Mouse (Mus musculus): ENCODE measurements around the gene Ccdc58. TPM values are rescaled to one million over a fixed set of nuclear protein-coding genes. Genes with fewer than 3 reads are reported as not detected.
"Not testable (repeated sequence)": the region's sequence is repeated elsewhere in the genome, so short reads cannot be mapped to it uniquely, and the experiment has no call there.

Ccdc58 gene
- total RNA-seq (2021) = 10 to 100 TPM; 25.4 to 30.2 TPM
- long read RNA-seq, experiment 1, transcript Ccdc58-203 (5 exons, 1,073 nt) = major isoform, 6 of 6 reads
- long read RNA-seq, experiment 1, partial matches to known transcripts = 0 of 6 reads
- long read RNA-seq, experiment 1, other reads (novel, unspliced or antisense) = 0 of 6 reads
- long read RNA-seq, experiment 2, transcript Ccdc58-203 (5 exons, 1,073 nt) = major isoform, 11 of 13 reads
- long read RNA-seq, experiment 2, partial matches to known transcripts = 0 of 13 reads
- long read RNA-seq, experiment 2, other reads (novel, unspliced or antisense) = 2 of 13 reads

DNA sequence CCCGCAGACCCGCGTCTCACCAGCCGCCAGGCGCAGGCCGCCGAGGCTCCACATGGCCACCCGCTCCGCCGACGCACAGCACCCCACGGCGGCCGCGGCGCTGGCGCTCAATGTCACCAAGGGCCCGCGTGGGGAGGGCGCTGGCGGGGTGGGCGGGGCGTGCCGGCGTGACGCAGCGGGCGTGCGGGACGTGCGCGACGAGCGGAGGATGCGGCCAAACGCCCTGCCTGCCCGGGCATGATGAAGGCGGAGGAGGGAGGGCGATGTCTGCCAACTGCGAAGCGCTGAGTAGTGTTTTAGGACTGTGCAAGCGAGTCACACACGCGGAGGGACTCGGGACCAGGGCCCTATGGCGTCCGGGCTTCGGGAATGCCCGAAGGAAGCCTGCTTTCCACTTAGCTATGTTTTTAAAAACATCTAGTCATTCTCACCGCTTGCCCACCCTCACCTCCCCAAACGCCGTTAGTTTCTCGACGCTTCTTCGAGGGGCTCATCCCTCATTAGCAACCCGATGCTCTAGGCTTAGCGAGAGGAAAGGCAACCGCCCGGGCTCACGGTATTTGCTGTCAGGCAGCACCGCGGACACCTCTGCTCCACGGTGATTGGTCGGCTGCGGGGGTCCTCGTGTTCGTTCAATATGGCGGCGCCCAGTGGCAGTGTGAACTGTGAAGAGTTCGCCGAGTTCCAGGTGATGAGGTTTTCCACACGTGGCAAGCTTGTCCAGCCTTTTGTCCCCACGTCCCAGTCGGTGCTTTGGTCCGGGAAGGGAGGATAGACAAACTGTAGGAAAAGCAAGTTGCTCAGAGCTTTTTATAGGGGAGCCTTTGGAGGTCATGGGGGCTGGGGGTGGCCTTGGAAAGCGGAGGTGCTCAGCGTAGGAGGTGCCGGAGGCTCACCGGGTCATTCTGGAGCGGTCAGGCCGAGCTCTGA lies at the start of gene Ccdc58, which contains the start of gene Fam162a:
TSS of gene Ccdc58 (plus strand) at position 236 of the 930 bp plus-strand sequence.
TSS of gene Fam162a (minus strand) at position 145 of the 930 bp plus-strand sequence.
- peak; percentile 93 for DNase-seq (ENCODE audit: low spot score)

DNA sequence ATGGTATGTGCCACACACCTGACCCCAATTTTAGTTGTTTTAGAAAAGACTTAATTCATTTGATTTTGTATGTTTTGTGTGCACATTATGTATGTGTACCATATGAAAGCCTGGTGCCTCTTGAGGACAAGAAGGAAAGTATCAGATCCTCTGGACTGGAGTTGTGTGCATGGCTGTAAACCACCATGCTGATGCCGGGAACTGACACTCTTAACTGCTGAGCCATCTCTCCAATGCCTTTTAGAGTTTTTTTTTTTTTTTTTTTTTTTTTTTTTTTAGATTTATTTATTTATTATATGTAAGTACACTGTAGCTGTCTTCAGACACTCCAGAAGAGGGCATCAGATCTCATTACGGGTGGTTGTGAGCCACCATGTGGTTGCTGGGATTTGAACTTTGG lies 43.4 kb upstream of the Ccdc58 start:
- not testable (repeated sequence) for DNase-seq (ENCODE audit: low spot score)

DNA sequence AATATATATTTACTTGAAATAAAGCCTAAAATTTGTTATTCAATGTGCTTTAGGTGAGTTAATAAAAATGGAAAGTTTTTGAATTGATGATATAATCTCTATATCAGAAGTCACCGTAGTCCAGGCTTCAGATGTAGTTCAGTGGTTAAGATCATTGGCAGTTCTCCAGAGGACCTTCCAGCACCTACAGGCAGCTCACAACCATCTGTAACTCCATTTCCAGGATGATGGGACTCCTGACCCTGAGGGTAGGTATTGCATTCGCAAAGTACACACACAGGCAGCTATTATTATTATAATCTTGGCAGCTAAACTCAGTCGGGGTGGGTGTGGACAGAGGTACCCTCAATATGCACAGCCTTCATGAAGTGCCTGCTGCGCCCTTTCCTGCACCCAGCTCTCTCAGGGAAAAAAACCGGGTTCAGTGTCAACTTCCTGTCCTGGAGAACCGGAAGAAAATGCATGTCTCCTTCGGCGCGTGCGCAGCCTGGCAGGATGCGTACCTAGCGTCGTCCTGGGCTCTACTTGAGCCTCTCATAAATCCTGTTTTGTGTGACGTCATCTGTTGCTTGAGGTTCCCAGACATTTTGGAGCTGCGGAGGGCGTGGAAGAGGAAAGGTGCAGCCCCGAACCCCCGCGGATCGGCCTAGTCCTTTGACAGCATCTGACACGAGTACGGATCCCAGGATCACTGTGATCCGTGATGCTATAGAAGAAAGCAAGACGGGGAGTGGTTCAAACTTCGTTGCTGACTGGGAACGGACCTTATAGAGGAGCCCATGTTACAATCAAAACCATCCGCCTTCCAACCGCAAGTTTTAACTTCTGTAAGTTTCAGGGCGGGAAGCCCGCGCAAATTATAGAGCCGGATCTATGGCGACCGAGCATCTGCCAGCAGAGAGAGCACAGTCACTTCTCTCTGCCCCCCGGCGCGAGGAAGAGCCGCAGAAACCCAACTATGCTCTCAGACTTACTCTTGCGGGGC lies 30.6 kb upstream of the Ccdc58 start, which contains the start of gene Wdr5b:
TSS of gene Wdr5b (plus strand) at position 551 of the 985 bp plus-strand sequence.
- peak; percentile 92 for DNase-seq (ENCODE audit: low spot score)

DNA sequence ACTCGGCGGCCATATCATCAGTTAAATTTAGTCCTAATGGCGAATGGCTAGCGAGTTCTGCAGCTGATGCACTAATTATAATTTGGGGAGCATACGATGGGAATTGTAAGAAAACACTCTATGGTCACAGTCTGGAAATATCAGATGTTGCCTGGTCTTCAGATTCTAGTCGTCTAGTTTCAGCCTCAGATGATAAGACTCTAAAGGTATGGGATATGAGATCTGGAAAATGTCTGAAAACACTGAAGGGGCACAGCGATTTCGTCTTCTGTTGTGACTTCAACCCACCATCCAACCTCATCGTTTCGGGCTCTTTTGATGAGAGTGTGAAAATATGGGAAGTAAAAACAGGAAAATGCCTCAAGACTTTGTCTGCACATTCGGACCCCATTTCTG lies 29.9 kb upstream of the Ccdc58 start:
- no peak for DNase-seq (ENCODE audit: low spot score)

DNA sequence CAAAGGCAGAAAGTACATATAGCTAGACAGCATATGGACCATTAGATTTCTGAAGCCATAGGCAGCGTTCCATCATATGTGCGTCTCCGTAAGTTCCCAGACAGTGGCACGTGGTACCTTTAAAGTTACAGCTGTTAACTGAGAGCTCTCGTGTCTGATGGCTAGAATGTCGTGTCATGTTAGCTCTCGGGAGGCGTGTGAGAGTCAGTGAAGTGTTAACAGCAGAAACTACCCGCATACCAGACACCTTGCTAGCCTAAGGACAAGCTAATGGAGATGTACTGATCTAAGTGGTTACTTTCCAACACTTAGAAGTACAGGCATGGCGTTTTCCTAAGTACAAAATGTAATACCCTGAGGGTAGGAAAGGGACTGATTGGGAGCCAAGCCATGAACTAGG lies 28.4 kb upstream of the Ccdc58 start:
- DNase-seq (ENCODE audit: low spot score) = no peak

DNA sequence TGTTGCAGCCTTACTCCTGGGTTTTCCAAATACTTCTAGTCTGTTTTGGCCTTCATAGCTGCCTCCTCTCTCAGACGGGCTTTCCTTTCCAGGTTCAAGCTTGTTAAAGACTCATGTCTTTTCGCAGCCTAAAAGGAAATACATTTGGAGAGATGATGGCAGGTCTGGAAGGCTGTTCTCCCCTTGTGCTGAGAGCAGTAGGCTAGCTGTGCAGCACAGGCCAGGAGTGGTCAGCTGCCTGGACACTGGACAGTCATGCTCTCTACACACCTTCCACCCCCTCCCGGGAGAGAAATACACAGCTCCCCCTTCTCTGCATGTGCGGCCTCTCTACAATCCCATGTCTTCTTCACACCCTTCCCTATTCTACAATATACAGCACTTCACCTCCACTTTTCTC lies 27.5 kb upstream of the Ccdc58 start:
- DNase-seq (ENCODE audit: low spot score) = no peak

DNA sequence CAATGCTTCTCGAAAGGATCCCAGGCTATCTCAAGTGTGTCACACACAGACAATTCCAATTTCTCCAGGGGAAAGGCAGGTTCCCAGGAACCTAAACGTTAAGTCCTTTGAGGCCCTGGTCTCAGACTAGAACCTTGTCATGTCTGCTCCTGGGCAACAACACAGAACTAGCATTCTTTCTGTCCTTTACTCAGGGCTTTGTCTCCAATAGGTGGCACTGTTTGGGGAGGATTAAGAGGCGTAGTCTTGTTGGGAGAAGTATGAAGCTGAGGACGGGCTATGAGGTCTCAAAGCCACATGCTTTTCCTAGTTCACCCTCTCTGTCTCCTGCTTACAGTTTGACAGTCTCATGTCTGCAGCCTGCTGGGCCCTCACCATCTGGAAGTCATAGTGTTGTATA lies 23.9 kb upstream of the Ccdc58 start:
- DNase-seq (ENCODE audit: low spot score) = no peak

DNA sequence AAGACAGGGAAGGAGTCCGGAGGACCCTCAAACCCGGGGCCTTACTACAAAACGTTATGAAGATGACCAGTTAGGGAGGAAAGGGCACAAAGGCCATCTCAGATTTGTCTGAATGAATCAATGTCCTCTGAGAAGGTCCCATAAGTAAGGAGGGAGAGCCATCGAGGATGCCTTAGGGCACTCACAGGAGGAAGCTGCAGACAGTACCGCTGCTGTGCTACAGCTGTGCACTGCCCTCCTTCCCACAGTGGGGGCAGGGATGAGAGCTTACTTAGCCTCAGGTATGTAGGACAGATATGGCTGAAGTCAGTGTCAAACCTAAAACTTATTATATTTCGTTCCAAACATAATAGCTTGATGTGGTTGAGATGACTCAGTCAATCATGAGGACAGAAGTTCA lies 20.0 kb upstream of the Ccdc58 start:
- DNase-seq (ENCODE audit: low spot score) = no peak

DNA sequence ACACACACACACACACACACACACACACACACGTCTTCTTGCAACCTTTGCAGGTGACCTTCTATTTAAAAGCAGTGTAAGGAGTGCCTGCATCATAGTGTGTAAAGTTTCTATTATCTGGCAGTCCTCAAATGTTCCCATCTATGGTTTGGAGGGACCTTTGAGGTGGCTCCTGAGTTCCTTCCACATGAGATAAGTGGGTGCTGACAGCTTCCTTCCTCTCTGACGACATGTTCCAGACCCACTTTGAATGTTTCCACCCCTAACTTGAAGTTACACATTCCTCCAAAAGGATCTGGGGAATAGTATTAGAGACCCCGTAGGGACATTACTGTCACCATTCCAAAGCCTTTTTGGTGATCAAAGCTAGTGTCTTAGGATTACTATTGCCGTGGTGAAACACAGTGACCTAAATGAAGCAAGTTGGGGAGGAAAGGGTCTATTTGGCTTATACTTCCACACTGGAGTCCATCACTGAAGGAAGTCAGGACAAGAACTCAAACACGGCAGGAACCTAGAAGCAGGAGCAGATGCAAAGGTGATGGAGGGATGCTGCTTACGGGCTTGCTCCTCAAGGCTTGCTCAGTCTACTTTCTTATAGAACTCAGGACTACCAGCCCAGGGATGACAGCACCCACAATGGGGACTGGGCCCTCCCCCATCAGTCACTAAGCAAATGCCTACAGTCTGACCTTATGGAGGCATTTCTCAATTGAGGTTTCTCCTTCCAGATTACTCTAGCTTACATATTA lies 17.8 kb upstream of the Ccdc58 start:
- DNase-seq (ENCODE audit: low spot score) = no peak

DNA sequence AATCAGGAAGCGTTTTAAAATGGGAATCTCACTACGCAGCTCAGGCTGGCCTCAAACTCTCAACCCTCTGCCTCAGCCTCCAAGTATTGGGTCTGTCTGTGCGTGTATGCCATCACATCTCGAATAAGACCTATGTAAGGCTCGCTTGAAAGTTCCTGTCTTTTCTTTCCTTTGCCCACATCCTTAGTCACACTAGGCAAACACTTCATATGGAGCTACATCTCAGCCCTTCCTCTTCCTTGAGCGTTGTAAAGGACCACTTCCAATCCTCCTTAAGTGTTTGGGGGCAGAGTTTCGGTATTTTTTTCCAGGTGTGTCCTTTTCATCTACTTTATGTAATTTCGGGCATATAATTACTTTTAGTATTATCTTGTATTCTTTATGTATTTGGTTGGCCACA lies 16.6 kb upstream of the Ccdc58 start:
- no peak for DNase-seq (ENCODE audit: low spot score)

DNA sequence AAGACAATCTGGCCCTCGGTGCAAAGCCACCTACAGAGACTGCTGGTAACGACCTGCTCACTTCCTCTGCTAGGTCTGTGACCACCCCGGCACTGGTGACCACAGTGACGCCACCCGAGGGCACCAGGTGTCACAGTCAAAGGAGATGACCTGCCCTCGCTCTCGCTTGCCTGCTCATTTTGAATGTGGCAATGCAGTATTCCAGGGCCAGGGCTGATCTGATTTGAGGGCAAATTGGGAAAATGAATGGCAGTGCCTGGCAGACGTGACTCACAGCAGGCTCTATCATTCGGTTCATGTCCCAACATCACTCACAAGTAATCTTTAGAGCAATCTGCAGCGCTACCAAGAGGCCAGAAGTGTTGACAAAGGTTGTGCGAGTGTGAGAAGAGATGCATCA lies 15.1 kb upstream of the Ccdc58 start:
- no peak for DNase-seq (ENCODE audit: low spot score)

DNA sequence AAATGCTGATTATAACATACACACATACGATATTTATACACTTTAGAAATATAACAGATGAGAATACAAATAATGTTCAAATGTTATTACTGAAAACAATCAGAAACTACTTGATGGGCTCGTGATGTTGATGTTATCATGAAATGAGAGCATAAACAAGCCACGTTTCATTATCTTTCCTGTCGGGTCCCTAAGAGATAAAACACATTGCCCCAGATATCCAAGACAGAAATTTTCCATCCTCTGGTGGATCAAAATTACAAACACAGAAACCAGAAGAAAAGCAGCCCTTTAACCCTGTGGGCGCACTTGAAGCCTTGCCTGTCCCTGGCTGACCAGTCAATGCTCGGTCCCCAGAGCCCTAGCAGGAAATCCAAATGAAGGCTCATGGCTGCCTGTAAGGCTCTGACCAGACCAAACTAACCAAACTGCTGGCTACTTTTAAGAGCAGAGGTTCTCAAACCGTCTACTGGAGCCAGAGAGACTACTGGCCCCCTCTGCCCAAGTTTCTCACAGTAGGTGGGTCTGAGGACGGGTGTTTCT lies 13.5 kb upstream of the Ccdc58 start:
- DNase-seq (ENCODE audit: low spot score) = no peak

DNA sequence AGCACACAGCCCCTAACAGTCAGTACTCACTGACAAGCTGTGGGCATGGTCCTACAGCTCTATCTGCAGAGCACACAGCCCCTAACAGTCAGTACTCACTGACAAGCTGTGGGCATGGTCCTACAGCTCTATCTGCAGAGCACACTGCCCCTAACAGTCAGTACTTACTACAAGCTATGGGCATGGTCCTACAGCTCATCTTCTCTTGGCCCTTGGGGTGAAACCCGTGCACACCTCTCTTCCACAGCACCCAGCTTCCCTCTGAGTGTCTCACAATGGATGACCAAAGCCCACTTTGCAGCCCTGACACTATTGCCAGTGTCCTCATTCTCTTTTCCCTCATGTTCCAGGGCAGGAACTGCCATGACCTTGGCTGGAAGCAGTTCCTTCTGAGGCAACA lies 9.0 kb upstream of the Ccdc58 start:
- not testable (repeated sequence) for DNase-seq (ENCODE audit: low spot score)

DNA sequence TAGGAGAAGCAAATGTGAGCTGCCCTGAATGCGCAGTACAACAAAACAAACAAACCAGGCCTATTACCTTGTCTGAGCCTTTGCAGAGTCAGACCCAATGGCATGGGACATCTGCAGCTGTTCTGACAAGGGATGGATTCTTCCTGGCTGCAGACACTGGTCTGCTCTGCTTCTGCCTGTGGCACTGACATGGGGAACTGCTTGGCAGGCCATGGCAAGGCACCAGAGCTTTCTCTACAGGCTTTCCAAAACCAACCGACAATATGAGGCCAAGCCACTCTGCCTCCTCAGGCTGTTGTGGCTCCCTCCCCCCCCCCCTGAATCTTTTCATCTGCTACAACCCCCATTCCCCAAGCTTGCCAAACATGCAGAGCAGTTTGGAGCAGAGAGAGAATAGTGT lies 8.2 kb upstream of the Ccdc58 start:
- DNase-seq (ENCODE audit: low spot score) = no peak

DNA sequence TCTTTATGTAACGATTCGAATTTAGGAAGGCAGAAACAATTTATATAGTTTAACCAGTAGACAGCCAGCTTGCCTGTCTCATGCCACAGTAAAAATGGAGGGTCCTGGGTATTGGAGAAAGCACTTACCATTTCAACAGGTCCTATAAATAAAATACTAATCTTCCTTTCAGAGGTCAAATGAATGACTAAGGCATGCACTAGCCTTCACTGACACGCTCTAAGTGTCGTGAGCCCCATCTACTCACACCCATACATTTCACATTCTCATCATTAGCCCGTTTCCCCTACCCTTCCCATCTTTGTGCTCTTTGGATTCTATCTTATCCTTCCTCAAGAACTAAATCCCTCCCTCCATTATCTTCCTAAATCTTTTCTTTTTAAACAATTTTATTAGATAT lies 6.6 kb upstream of the Ccdc58 start:
- DNase-seq (ENCODE audit: low spot score) = no peak

DNA sequence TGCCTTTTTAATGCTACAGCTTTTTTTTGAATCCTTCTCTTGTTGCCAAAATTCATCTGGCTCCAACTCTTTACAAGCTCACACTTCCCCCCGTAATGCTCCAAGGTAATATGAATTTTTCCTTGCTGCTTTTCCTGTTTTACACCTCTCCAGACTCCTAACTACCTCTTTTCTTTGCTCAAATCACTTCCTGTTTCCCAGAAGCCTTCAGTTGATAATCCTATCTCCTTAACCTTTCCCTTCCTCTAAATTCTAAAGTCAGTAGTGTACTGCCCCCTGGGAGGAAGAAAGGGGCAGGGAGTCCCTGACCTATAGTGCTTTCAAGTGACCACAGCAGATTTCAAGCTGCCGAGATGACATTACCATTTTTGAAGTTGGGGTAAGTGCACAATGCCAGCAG lies 3.8 kb upstream of the Ccdc58 start:
- no peak for DNase-seq (ENCODE audit: low spot score)

DNA sequence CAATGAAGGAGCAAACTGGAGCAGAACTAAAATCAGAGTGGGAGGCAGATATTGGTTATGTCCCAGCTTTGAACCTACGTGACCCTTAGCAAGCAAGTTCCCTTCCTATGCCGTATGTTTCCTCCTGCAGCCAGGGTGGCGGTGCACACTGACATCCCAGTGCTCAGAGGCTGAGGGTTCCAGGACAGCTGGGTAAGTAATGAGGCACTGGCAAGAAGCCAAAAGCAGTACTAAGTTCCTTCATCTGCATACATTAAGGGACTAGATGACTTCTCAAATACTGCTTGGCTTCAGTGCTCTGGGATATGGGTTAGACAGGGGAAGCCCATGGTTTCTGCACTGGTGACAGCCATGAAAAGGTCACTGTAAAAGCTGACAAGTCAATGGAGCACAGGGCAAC lies 3.1 kb upstream of the Ccdc58 start:
- DNase-seq (ENCODE audit: low spot score) = no peak

DNA sequence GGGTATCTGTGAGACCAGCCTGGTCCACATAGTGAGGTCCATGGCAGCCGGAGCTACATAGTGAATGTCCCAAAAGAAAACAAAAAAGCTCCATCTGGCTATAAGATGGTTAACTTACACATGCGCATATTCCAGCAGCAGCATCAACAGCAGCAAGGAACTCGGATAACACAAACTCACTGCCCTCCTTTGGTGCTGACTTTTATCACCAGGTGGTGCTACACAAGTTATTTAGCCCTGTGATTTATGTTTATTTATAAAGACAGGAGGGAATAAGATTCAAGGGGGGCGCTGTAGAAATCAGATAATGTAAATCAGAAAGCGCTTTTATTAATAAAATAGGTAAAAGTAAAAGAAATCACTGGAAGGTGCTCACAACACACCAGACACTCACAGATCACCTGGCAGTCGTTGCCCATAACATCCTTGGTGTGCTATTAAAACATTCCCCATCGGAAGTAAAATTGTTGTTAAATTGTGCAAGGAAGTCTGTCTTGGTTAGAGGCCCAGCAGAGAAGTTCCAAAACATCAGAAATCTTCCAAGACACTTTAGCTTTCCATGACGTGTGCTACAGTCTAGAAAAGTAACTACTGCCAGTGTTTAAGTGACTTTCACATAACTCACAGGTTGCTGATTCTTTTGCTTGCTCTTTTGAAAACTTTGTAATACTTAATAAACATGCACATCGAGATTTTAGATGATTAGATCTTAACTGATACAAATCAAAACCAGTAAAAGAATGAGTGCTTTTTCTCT lies 1.5 kb upstream of the Ccdc58 start:
- DNase-seq (ENCODE audit: low spot score) = no peak

DNA sequence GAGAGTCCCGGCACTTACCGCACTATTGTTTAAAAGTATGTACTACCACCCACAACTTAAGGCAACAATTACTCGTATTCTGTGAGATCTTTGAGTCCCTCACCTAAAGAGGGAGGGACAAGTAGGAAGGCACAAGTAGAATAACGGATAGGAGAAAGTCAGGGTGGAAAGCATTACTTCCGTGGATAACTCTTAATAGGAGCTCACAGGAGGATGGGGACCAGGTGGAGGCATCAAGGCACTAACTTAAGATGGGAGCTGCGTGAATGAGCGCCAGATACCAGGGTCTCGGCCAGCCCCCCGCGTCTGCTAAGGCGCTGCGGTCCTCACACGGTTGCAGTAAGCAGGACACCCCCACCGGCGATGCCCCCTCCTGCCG lies 425 bp upstream of the Ccdc58 start:
- no peak for DNase-seq (ENCODE audit: low spot score)

All from gastrocnemius, adult 18-20 months (tissue).